ENCODE assay signal across 10 mouse cellular contexts in the genomic region with DNA sequence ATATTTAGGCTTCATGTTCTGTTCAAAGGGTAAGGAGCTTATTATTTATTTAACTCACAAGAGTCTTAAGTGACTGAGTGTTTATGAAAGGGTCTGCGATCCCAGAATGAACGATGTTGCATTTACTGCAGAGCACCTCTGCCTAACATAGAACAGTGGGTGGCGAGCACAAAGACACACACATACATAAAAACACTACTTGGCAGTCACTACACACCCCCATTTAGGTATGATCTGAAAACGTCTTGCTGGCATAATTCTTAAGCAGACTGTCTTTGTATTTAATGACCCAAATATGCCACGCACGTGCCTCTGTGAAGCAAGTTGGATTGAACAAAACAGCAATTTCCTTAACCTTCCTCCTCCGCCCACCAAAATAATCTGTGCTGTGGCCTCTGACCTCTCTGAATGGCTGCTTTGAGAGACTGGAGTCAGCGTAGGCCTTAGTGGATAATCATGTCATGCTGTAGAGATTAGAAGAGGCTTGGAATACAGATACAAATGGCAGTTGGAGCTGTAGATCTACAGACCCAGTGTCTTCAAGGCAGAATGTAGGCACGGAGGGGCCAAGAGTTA.
DNase-seq lines count a peak whose midpoint lies in the region; ATAC-seq and TF ChIP-seq lines count a peak whose summit lies in the region.
"Had no signal": no experiment of that assay in that cellular context is flagged by ENCODE, and none has a peak within 500 bp of the region (broad histone marks: within the 10 kb centered on the region; RNA-seq: fewer than 3 reads in every experiment).

No protein-coding gene starts in this region.

- TF ChIP-seq CTCF in lung, postnatal 0 days (IDR thresholded peaks at IDR 0.05): no peak
- TF ChIP-seq CTCF in stomach, postnatal 0 days (IDR thresholded peaks at IDR 0.05; ENCODE audit: low read depth): no peak

- H3K27ac ChIP-seq in lung, postnatal 0 days (ENCODE audit: low read length): peak overlapping the region; percentile 3; the same call in 1 of the 2 replicates
- peak overlapping the region; percentile 88 for H3K27ac ChIP-seq in forebrain, embryonic 13.5 days
- peak overlapping the region; percentile 45 for H3K27ac ChIP-seq in midbrain, embryonic 11.5 days (ENCODE audit: low read depth, low read length)
- H3K27ac ChIP-seq in stomach, postnatal 0 days (replicated peaks): peak overlapping the region; percentile 18; the same call in 1 of the 2 replicates
- H3K27ac ChIP-seq: embryonic facial prominence, embryonic 15.5 days had no signal

- H3K4me2 ChIP-seq in lung, postnatal 0 days (replicated peaks; ENCODE audit: low read depth, low read length): no peak overlapping the region
- H3K4me2 ChIP-seq in forebrain, embryonic 13.5 days: peak overlapping the region; percentile 35
- no peak overlapping the region for H3K4me2 ChIP-seq in midbrain, embryonic 11.5 days
- H3K4me2 ChIP-seq in stomach, postnatal 0 days (replicated peaks; ENCODE audit: low read depth): no peak overlapping the region
- H3K4me2 ChIP-seq: embryonic facial prominence, embryonic 15.5 days had no signal

- no peak for DNase-seq in lung, postnatal 0 days (ENCODE audit: low spot score)
- DNase-seq in lung, postnatal 10 days: no peak
- DNase-seq in midbrain, embryonic 11.5 days (ENCODE audit: low spot score, missing footprints): peak; percentile 90
- no peak for DNase-seq in stomach, postnatal 0 days (ENCODE audit: low spot score)
- no peak for DNase-seq in gastrocnemius, postnatal 25 days
- DNase-seq in cerebellum, postnatal 10 days: no peak
- DNase-seq: gastrocnemius, postnatal 36 days had no signal

- H3K27me3 ChIP-seq in lung, postnatal 0 days (replicated peaks; ENCODE audit: insufficient read depth, low read length): no peaks in the 10 kb centered on the region
- no peaks in the 10 kb centered on the region for H3K27me3 ChIP-seq in forebrain, embryonic 13.5 days
- H3K27me3 ChIP-seq in midbrain, embryonic 11.5 days (ENCODE audit: control insufficient read depth, insufficient read depth, low read length): no peaks in the 10 kb centered on the region
- H3K27me3 ChIP-seq in stomach, postnatal 0 days (ENCODE audit: control insufficient read depth, insufficient read depth, low read length): no peaks in the 10 kb centered on the region
- H3K27me3 ChIP-seq: embryonic facial prominence, embryonic 15.5 days had no signal

- no peak overlapping the region for H3K9ac ChIP-seq in lung, postnatal 0 days (replicated peaks; ENCODE audit: low read depth)
- peak overlapping the region; percentile 34 for H3K9ac ChIP-seq in forebrain, embryonic 13.5 days
- no peak overlapping the region for H3K9ac ChIP-seq in midbrain, embryonic 11.5 days (ENCODE audit: low read length)
- H3K9ac ChIP-seq in stomach, postnatal 0 days (ENCODE audit: low read length): no peak overlapping the region
- H3K9ac ChIP-seq: embryonic facial prominence, embryonic 15.5 days had no signal

- TF ChIP-seq EP300 in lung, postnatal 0 days (IDR thresholded peaks at IDR 0.05): no peak
- no peak for TF ChIP-seq EP300 in stomach, postnatal 0 days (optimal IDR thresholded peaks at IDR 0.05)

- H3K9me3 ChIP-seq in lung, postnatal 0 days (ENCODE audit: low read length): no peaks in the 10 kb centered on the region
- no peaks in the 10 kb centered on the region for H3K9me3 ChIP-seq in forebrain, embryonic 13.5 days (replicated peaks)
- no peaks in the 10 kb centered on the region for H3K9me3 ChIP-seq in midbrain, embryonic 11.5 days (ENCODE audit: control insufficient read depth, low read length)
- H3K9me3 ChIP-seq in stomach, postnatal 0 days (ENCODE audit: control insufficient read depth, low read length): no peaks in the 10 kb centered on the region
- H3K9me3 ChIP-seq: embryonic facial prominence, embryonic 15.5 days had no signal

- peaks cover 21% of the 10 kb centered on the region; the same call in 1 of the 2 replicates for H3K4me1 ChIP-seq in lung, postnatal 0 days (ENCODE audit: insufficient read depth, low read depth, low read length)
- peaks cover 79% of the 10 kb centered on the region for H3K4me1 ChIP-seq in forebrain, embryonic 13.5 days
- peaks cover 58% of the 10 kb centered on the region for H3K4me1 ChIP-seq in midbrain, embryonic 11.5 days (ENCODE audit: control insufficient read depth, insufficient read depth, low read length)
- no peaks in the 10 kb centered on the region; the same call in 1 of the 2 replicates for H3K4me1 ChIP-seq in stomach, postnatal 0 days (replicated peaks; ENCODE audit: control insufficient read depth, insufficient read depth)

- H3K4me3 ChIP-seq in lung, postnatal 0 days (ENCODE audit: low read depth, low read length): no peak overlapping the region
- H3K4me3 ChIP-seq in forebrain, embryonic 13.5 days: no peak overlapping the region
- no peak overlapping the region for H3K4me3 ChIP-seq in midbrain, embryonic 11.5 days (ENCODE audit: low read depth, low read length)
- no peak overlapping the region for H3K4me3 ChIP-seq in stomach, postnatal 0 days (ENCODE audit: low read depth, low read length)
- H3K4me3 ChIP-seq: embryonic facial prominence, embryonic 15.5 days had no signal

- H3K36me3 ChIP-seq in lung, postnatal 0 days (ENCODE audit: insufficient read depth, low read length): no peaks in the 10 kb centered on the region
- H3K36me3 ChIP-seq in forebrain, embryonic 13.5 days (ENCODE audit: poor library complexity, severe bottlenecking): no peaks in the 10 kb centered on the region
- no peaks in the 10 kb centered on the region for H3K36me3 ChIP-seq in midbrain, embryonic 11.5 days (ENCODE audit: control insufficient read depth, insufficient read depth, low read length)
- no peaks in the 10 kb centered on the region for H3K36me3 ChIP-seq in stomach, postnatal 0 days (ENCODE audit: control insufficient read depth, insufficient read depth, low read length)
- H3K36me3 ChIP-seq: embryonic facial prominence, embryonic 15.5 days had no signal

- no peak for ATAC-seq in lung, postnatal 0 days
- 0 out of 2 replicates have a peak, but pooled peaks have one; percentile 17 for ATAC-seq in forebrain, embryonic 13.5 days
- no peak for ATAC-seq in midbrain, embryonic 11.5 days (ENCODE audit: low FRiP score)
- no peak for ATAC-seq in stomach, postnatal 0 days (ENCODE audit: low FRiP score, low TSS enrichment)
- ATAC-seq: intestine, embryonic 16.5 days had no signal

- 28% methylated on average over 9 of the region's 9 CpGs for WGBS in lung, postnatal 0 days
- WGBS in forebrain, embryonic 13.5 days: 12% methylated on average over 9 of the region's 9 CpGs
- 21% methylated on average over 9 of the region's 9 CpGs for WGBS in midbrain, embryonic 11.5 days
- 31% methylated on average over 9 of the region's 9 CpGs for WGBS in stomach, postnatal 0 days

Comparison
In these comparisons a context has a peak if more than half of its experiments do, and no peak if none do; other contexts are left out.
1. H3K27ac ChIP-seq: peak in every context shown above with its lines; median percentile 88 in forebrain, embryonic 13.5 days; 45 in midbrain, embryonic 11.5 days; 18 in stomach, postnatal 0 days; 3 in lung, postnatal 0 days.